Mouse (Mus musculus): ENCODE results near the gene Prc1. TPM values are rescaled to one million over a fixed set of nuclear protein-coding genes. Genes with fewer than 3 reads are reported as not detected.

The Prc1 gene
- polyA plus RNA-seq, 1 experiment from 2014 or later = 182 TPM

DNA sequence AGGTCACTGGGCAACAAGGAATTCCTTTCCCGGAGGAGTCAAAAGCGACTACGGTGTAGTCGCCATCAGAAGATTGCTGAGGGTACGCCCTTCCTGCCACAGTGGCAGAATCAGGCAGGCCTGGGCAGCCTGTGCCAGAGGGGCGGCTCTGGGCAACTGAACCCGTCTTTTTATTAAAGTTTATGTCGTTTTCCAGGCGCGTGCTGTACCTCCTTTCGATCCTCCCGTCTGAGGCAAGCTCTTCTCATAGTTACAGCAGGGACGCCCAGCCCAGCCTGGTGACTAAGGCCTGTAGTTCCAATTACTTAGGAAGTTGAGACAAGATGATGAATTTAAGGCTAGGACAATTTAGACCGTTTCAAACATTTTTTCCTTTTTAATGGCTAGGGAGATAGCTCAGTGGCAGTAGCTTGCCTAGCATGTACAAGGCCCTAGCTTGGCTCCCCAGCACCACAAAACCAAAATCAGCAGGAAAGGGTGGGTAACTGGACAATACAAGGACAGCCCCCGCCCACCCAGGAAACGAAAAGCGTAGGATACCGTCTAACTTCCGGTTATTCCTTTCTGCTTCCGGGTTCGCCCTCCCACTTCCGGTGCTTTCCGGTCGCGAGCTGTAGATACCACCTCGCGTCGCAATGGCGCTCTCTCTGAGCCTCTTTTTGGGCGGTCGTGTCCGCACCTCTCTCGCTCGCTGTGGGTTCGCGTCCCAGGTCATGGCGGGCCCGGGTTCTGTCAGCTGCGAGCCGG is 33.5 kb upstream of the Prc1 start, which contains the start of gene Ngrn:
Ngrn (plus strand) TSS at position 591 of the 747 bp plus-strand sequence.
- Histone ChIP-seq H3K27me3 (ENCODE audit: control insufficient read depth, insufficient read depth, low read length) (no peaks in the 10 kb centered on the region), H3K27ac (ENCODE audit: low read depth, low read length) (no peak within 1 kb of the TSS), H3K9ac (ENCODE audit: low read depth, low read length) (peak within 1 kb of the TSS; percentile 85), H3K36me3 (ENCODE audit: control insufficient read depth, insufficient read depth, low read length) (peaks cover 3% of the 10 kb centered on the region; the same call in 1 of the 2 replicates), H3K4me3 (ENCODE audit: low read depth, low read length) (peak within 1 kb of the TSS; percentile 87), H3K9me3 (ENCODE audit: control insufficient read depth, low read length) (no peaks in the 10 kb centered on the region), H3K4me2 (replicated peaks; ENCODE audit: low read depth, low read length) (peak within 1 kb of the TSS; percentile 87), H3K4me1 (replicated peaks; ENCODE audit: control insufficient read depth, insufficient read depth, low read length) (no peaks in the 10 kb centered on the region; the same call in 1 of the 2 replicates)
- ATAC-seq (ENCODE audit: low FRiP score) (peak; percentile 91), DNase-seq (ENCODE audit: low spot score) (peak; percentile 91)
- 26% methylated on average over 40 of the region's 40 CpGs for WGBS

GRCm38 (mm10) chr7:80261372-80261990 is 32.8 kb upstream of the Prc1 start:
- peak overlapping the region; percentile 85 for H3K9ac ChIP-seq (ENCODE audit: low read depth, low read length)
- no peaks in the 10 kb centered on the region for H3K9me3 ChIP-seq (ENCODE audit: control insufficient read depth, low read length)
- H3K27ac ChIP-seq (ENCODE audit: low read depth, low read length) = no peak overlapping the region
- 1% methylated on average over 31 of the region's 32 CpGs for WGBS
- peak overlapping the region; percentile 87 for H3K4me3 ChIP-seq (ENCODE audit: low read depth, low read length)
- ATAC-seq (ENCODE audit: low FRiP score) (peak; percentile 49; the same call in 1 of the 2 replicates), DNase-seq (ENCODE audit: low spot score) (no peak)
- peak overlapping the region; percentile 87 for H3K4me2 ChIP-seq (replicated peaks; ENCODE audit: low read depth, low read length)
- H3K27me3 ChIP-seq (ENCODE audit: control insufficient read depth, insufficient read depth, low read length) = no peaks in the 10 kb centered on the region
- H3K36me3 ChIP-seq (ENCODE audit: control insufficient read depth, insufficient read depth, low read length) = peaks cover 4% of the 10 kb centered on the region; the same call in 1 of the 2 replicates
- no peaks in the 10 kb centered on the region; the same call in 1 of the 2 replicates for H3K4me1 ChIP-seq (replicated peaks; ENCODE audit: control insufficient read depth, insufficient read depth, low read length)

DNA sequence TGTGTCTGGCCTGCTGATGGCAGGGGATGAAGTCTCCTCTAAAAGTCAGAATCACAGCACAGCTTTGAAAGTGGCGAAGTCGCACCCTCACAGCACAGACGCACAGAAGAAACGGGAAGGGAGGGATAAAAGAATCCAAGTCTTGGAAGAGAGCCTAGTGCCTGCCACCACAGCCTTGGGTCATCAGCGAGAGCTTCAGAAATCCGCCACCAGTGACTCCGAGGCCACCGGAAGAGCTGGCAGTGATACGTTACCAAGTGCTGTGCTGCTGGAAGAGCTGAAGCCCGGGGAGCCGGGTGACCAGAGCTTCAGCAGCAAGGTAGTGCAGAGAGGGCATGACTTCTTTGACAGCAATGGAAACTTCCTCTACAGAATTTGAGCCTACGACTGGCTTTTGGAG is 29.6 kb upstream of the Prc1 start:
- Histone ChIP-seq H3K4me1 (replicated peaks; ENCODE audit: control insufficient read depth, insufficient read depth, low read length) (no peaks in the 10 kb centered on the region; the same call in 1 of the 2 replicates), H3K4me3 (ENCODE audit: low read depth, low read length) (no peak overlapping the region), H3K9ac (ENCODE audit: low read depth, low read length) (no peak overlapping the region), H3K27ac (ENCODE audit: low read depth, low read length) (no peak overlapping the region), H3K36me3 (ENCODE audit: control insufficient read depth, insufficient read depth, low read length) (peaks cover 4% of the 10 kb centered on the region; the same call in 1 of the 2 replicates), H3K4me2 (replicated peaks; ENCODE audit: low read depth, low read length) (no peak overlapping the region), H3K27me3 (ENCODE audit: control insufficient read depth, insufficient read depth, low read length) (no peaks in the 10 kb centered on the region), H3K9me3 (ENCODE audit: control insufficient read depth, low read length) (no peaks in the 10 kb centered on the region)
- DNase-seq (ENCODE audit: low spot score) = no peak
- WGBS = 97% methylated on average over 12 of the region's 12 CpGs
- ATAC-seq (ENCODE audit: low FRiP score) = no peak

GRCm38 (mm10) chr7:80267764-80268163 is 26.5 kb upstream of the Prc1 start:
- no peak overlapping the region for H3K27ac ChIP-seq (ENCODE audit: low read depth, low read length)
- no peak overlapping the region for H3K9ac ChIP-seq (ENCODE audit: low read depth, low read length)
- no peaks in the 10 kb centered on the region for H3K9me3 ChIP-seq (ENCODE audit: control insufficient read depth, low read length)
- DNase-seq (ENCODE audit: low spot score) = no peak
- H3K36me3 ChIP-seq (ENCODE audit: control insufficient read depth, insufficient read depth, low read length) = peaks cover 4% of the 10 kb centered on the region; the same call in 1 of the 2 replicates
- H3K4me1 ChIP-seq (replicated peaks; ENCODE audit: control insufficient read depth, insufficient read depth, low read length) = 0 out of 2 replicates have a peak, but pooled peaks cover 2% of the 10 kb centered on the region
- no peaks in the 10 kb centered on the region for H3K27me3 ChIP-seq (ENCODE audit: control insufficient read depth, insufficient read depth, low read length)
- no peak for ATAC-seq (ENCODE audit: low FRiP score)
- no peak overlapping the region for H3K4me2 ChIP-seq (replicated peaks; ENCODE audit: low read depth, low read length)
- no peak overlapping the region for H3K4me3 ChIP-seq (ENCODE audit: low read depth, low read length)
- 84% methylated on average over 1 of the region's 1 CpGs for WGBS

DNA sequence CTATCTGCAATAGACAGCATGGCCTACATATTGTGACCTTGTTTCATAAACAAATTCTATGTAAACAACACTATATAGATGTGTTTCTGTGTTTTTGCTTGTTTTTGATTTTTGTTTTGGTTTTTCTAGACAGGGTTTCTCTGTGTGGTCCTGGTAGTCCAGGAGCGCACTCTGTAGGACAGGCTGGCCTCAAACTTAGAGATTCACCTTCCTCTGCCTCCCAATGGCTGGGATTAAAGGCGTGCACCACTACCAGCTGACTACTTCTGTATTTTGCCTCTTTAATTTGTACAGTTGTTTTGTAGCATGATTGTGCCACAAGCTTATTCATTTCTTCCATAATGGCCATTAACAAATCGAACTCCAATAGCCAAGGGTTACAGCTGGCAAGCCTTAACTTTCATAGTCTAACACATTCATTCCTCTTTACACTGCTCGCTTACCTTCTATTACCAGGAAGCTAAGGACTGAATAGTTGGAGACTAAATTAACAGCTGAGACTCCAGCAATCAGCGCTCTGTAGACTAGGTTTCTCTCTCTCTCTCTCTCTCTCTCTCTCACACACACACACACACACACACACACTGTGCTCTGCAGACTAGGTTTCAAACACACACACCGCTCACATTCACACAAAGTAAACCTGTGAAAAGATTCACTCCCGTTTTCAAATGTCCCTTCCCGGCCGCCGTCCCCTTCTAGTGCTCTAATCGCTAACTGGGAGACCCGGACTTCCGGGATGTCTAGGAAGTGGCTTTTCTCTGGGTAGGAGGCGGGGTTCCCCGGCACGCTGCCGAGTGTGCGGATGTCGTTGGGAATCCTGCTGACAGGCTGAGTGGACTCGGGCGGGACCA is 25.1 kb upstream of the Prc1 start, which contains the start of gene Vps33b:
Vps33b (plus strand) TSS at position 753 of the 854 bp plus-strand sequence.
- peak within 1 kb of the TSS; percentile 56; the same call in 1 of the 2 replicates for H3K27ac ChIP-seq (ENCODE audit: low read depth, low read length)
- ATAC-seq (ENCODE audit: low FRiP score) (peak; percentile 92), DNase-seq (ENCODE audit: low spot score) (peak; percentile 97)
- H3K36me3 ChIP-seq (ENCODE audit: control insufficient read depth, insufficient read depth, low read length) = peaks cover 10% of the 10 kb centered on the region
- no peaks in the 10 kb centered on the region for H3K27me3 ChIP-seq (ENCODE audit: control insufficient read depth, insufficient read depth, low read length)
- H3K9ac ChIP-seq (ENCODE audit: low read depth, low read length) = peak within 1 kb of the TSS; percentile 74
- WGBS = 5% methylated on average over 21 of the region's 21 CpGs
- H3K4me2 ChIP-seq (replicated peaks; ENCODE audit: low read depth, low read length) = peak within 1 kb of the TSS; percentile 87
- H3K4me1 ChIP-seq (replicated peaks; ENCODE audit: control insufficient read depth, insufficient read depth, low read length) = 0 out of 2 replicates have a peak, but pooled peaks cover 2% of the 10 kb centered on the region
- H3K9me3 ChIP-seq (ENCODE audit: control insufficient read depth, low read length) = no peaks in the 10 kb centered on the region
- H3K4me3 ChIP-seq (ENCODE audit: low read depth, low read length) = peak within 1 kb of the TSS; percentile 87

GRCm38 (mm10) chr7:80269751-80270255 is 24.4 kb upstream of the Prc1 start:
- Histone ChIP-seq H3K27ac (ENCODE audit: low read depth, low read length) (peak overlapping the region; percentile 56; the same call in 1 of the 2 replicates), H3K9ac (ENCODE audit: low read depth, low read length) (peak overlapping the region; percentile 74), H3K27me3 (ENCODE audit: control insufficient read depth, insufficient read depth, low read length) (no peaks in the 10 kb centered on the region), H3K4me2 (replicated peaks; ENCODE audit: low read depth, low read length) (peak overlapping the region; percentile 87), H3K4me1 (replicated peaks; ENCODE audit: control insufficient read depth, insufficient read depth, low read length) (0 out of 2 replicates have a peak, but pooled peaks cover 2% of the 10 kb centered on the region), H3K9me3 (ENCODE audit: control insufficient read depth, low read length) (peaks cover 3% of the 10 kb centered on the region), H3K4me3 (ENCODE audit: low read depth, low read length) (peak overlapping the region; percentile 87), H3K36me3 (ENCODE audit: control insufficient read depth, insufficient read depth, low read length) (peaks cover 16% of the 10 kb centered on the region)
- ATAC-seq (ENCODE audit: low FRiP score) (peak; percentile 70), DNase-seq (ENCODE audit: low spot score) (no peak)
- 2% methylated on average over 23 of the region's 23 CpGs for WGBS

GRCm38 (mm10) chr7:80273456-80273855 is 20.8 kb upstream of the Prc1 start:
- 0 out of 2 replicates have a peak, but pooled peaks cover 2% of the 10 kb centered on the region for H3K4me1 ChIP-seq (replicated peaks; ENCODE audit: control insufficient read depth, insufficient read depth, low read length)
- no peak overlapping the region for H3K4me2 ChIP-seq (replicated peaks; ENCODE audit: low read depth, low read length)
- H3K36me3 ChIP-seq (ENCODE audit: control insufficient read depth, insufficient read depth, low read length) = peaks cover 21% of the 10 kb centered on the region
- 89% methylated on average over 2 of the region's 2 CpGs for WGBS
- peaks cover 9% of the 10 kb centered on the region for H3K9me3 ChIP-seq (ENCODE audit: control insufficient read depth, low read length)
- no peak for DNase-seq (ENCODE audit: low spot score)
- no peak overlapping the region for H3K27ac ChIP-seq (ENCODE audit: low read depth, low read length)
- no peak overlapping the region for H3K4me3 ChIP-seq (ENCODE audit: low read depth, low read length)
- no peak for ATAC-seq (ENCODE audit: low FRiP score)
- H3K27me3 ChIP-seq (ENCODE audit: control insufficient read depth, insufficient read depth, low read length) = no peaks in the 10 kb centered on the region
- H3K9ac ChIP-seq (ENCODE audit: low read depth, low read length) = no peak overlapping the region

DNA sequence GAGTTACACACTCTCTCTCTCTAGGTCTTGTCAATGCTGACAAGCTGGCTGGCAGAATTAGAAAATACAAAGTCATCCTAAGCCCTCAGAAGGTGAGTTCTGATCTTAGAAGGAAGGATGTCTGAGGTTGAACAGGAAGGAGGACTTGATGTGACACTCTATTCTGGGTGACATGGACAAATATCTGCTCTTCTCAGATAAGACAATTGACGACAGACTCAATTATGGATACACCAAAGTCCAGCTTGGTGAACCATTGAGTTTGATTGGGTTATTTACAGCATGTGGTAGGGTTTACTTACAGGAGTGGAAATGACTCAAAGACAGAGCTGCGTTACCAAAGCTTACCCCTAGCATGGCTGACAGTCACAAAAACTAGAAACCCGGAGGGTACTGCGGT is 17.9 kb upstream of the Prc1 start:
- Histone ChIP-seq H3K27me3 (ENCODE audit: control insufficient read depth, insufficient read depth, low read length) (no peaks in the 10 kb centered on the region), H3K36me3 (ENCODE audit: control insufficient read depth, insufficient read depth, low read length) (peaks cover 21% of the 10 kb centered on the region), H3K4me2 (replicated peaks; ENCODE audit: low read depth, low read length) (no peak overlapping the region), H3K4me1 (replicated peaks; ENCODE audit: control insufficient read depth, insufficient read depth, low read length) (no peaks in the 10 kb centered on the region), H3K4me3 (ENCODE audit: low read depth, low read length) (no peak overlapping the region), H3K9ac (ENCODE audit: low read depth, low read length) (no peak overlapping the region), H3K27ac (ENCODE audit: low read depth, low read length) (no peak overlapping the region), H3K9me3 (ENCODE audit: control insufficient read depth, low read length) (peaks cover 9% of the 10 kb centered on the region)
- WGBS = 98% methylated on average over 4 of the region's 4 CpGs
- ATAC-seq (ENCODE audit: low FRiP score) (no peak), DNase-seq (ENCODE audit: low spot score) (no peak)

Data from hindbrain, embryonic 11.5 days (tissue).